Mouse (Mus musculus): ENCODE measurements at regions not wholly inside any gene's neighbourhood (a gene's known extent, or its start where the extent isn't known, plus 50 kb on each side); places are given as distances from the start of the nearest gene placed in this dataset.

GRCm38 (mm10) chr1:152174464-152174863 lies 84.5 kb upstream of the 1700025G04Rik start:
- 91% methylated on average over 4 of the region's 4 CpGs for WGBS
- H3K4me1 ChIP-seq (replicated peaks; ENCODE audit: insufficient read depth, low read length): no peaks in the 10 kb centered on the region

DNA sequence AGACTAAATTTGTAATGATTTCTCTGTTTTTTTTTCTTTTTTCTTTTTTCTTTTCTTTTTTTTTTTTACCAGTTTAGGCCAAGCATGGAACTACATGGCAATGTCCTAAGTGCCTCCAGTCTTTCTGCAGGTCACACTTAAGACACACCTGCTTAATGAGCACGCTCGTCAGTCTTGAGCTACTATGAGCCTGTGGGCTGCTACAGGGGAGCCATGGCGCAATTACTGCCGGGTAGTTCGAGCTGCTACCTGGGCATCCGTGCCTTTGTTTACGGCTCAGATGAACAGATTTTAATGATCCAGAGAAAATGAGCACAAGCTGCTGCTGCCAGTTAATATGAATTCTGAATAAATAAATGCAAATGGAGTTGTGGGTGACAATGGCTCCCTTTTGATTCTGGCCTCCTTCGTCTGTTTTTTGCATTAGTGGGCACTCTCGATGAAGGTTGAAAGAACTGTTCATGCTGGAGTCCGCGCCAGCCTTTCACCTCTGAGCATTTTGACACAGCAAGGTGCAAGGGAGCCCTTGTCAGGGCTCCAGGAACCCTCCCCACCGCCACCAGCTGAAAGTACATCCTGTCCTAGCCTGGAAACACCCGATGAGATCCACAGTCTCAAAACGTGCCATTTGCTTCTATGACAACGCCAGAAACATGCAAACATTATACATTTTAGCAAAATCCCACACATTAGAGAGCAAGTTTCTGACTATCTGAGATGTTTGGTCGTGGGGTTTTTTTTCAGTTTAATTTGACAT lies 81.3 kb upstream of the 1700025G04Rik start:
- no peak for DNase-seq (ENCODE audit: low spot score)
- Histone ChIP-seq H3K9ac (ENCODE audit: low read depth, low read length) (no peak overlapping the region), H3K27me3 (ENCODE audit: insufficient read depth, low read length) (no peaks in the 10 kb centered on the region), H3K4me1 (replicated peaks; ENCODE audit: insufficient read depth, low read length) (no peaks in the 10 kb centered on the region), H3K4me2 (ENCODE audit: low read length) (no peak overlapping the region), H3K36me3 (ENCODE audit: insufficient read depth, low read length) (no peaks in the 10 kb centered on the region), H3K9me3 (replicated peaks; ENCODE audit: low read length) (no peaks in the 10 kb centered on the region), H3K27ac (no peak overlapping the region), H3K4me3 (replicated peaks; ENCODE audit: low read depth, low read length) (no peak overlapping the region)
- ATAC-seq (replicated peaks; ENCODE audit: low FRiP score, low read depth): no peak
- 71% methylated on average over 16 of the region's 16 CpGs for WGBS
- TF ChIP-seq CTCF (IDR thresholded peaks at IDR 0.05; ENCODE audit: low read depth): no peak

More at GRCm38 (mm10) chr1:152174464-152174863, 84.5 kb upstream of the 1700025G04Rik start:
- H3K4me2 ChIP-seq (ENCODE audit: low read length): no peak overlapping the region
- no peak overlapping the region for H3K27ac ChIP-seq
- DNase-seq (ENCODE audit: low spot score): no peak
- no peak for TF ChIP-seq CTCF (IDR thresholded peaks at IDR 0.05; ENCODE audit: low read depth)
- H3K9me3 ChIP-seq (replicated peaks; ENCODE audit: low read length): no peaks in the 10 kb centered on the region
- ATAC-seq (replicated peaks; ENCODE audit: low FRiP score, low read depth): no peak
- H3K36me3 ChIP-seq (ENCODE audit: insufficient read depth, low read length): no peaks in the 10 kb centered on the region
- no peak overlapping the region for H3K9ac ChIP-seq (ENCODE audit: low read depth, low read length)
- no peaks in the 10 kb centered on the region for H3K27me3 ChIP-seq (ENCODE audit: insufficient read depth, low read length)
- no peak overlapping the region for H3K4me3 ChIP-seq (replicated peaks; ENCODE audit: low read depth, low read length)

DNA sequence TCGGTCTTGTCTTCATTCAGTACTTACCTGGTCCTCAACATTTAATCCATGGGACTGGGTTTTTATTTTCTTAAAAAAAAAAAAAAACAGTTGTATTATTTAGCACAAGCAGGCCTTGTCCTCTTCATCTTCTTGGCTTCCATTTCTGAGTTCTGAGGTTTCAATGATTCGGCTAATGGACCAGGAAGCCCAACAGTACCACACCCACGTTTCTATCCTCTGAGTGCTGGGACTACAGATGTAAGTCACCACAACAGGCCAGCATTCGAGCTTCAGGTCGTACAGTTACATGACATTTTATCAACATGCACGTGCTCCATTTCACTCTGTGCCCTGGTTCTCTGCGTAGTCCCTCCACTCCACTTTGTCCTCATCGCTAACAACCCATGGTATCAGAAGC lies 80.7 kb upstream of the 1700025G04Rik start:
- Histone ChIP-seq H3K27me3 (ENCODE audit: insufficient read depth, low read length) (no peaks in the 10 kb centered on the region), H3K4me2 (ENCODE audit: low read length) (no peak overlapping the region), H3K9me3 (replicated peaks; ENCODE audit: low read length) (no peaks in the 10 kb centered on the region), H3K4me3 (replicated peaks; ENCODE audit: low read depth, low read length) (no peak overlapping the region), H3K9ac (ENCODE audit: low read depth, low read length) (no peak overlapping the region), H3K27ac (no peak overlapping the region), H3K36me3 (ENCODE audit: insufficient read depth, low read length) (no peaks in the 10 kb centered on the region), H3K4me1 (replicated peaks; ENCODE audit: insufficient read depth, low read length) (no peaks in the 10 kb centered on the region)
- ATAC-seq (replicated peaks; ENCODE audit: low FRiP score, low read depth) (no peak), DNase-seq (ENCODE audit: low spot score) (no peak)
- 85% methylated on average over 8 of the region's 8 CpGs for WGBS
- TF ChIP-seq CTCF (IDR thresholded peaks at IDR 0.05; ENCODE audit: low read depth): no peak

DNA sequence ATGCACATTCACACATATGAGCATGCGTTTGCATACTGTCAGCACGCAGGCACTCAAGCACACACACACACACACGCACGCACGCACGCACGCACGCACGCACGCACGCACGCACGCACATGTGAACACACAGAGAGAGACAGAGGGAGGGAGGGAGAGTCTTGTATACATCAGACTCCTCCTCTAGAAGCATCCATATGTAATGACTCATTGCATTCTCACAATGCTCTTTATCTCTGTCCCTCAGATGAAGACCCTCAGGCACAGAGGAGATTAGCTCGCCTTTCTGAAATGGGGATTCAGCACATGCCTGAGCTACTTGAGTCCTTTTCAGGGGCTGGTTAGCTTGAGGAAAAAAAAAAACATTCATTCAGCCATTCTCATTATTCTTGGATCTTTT lies 79.6 kb upstream of the 1700025G04Rik start:
- Histone ChIP-seq H3K9ac (ENCODE audit: low read depth, low read length) (no peak overlapping the region), H3K4me3 (replicated peaks; ENCODE audit: low read depth, low read length) (no peak overlapping the region), H3K27me3 (ENCODE audit: insufficient read depth, low read length) (no peaks in the 10 kb centered on the region), H3K27ac (no peak overlapping the region), H3K36me3 (ENCODE audit: insufficient read depth, low read length) (no peaks in the 10 kb centered on the region), H3K9me3 (replicated peaks; ENCODE audit: low read length) (no peaks in the 10 kb centered on the region), H3K4me2 (ENCODE audit: low read length) (no peak overlapping the region), H3K4me1 (replicated peaks; ENCODE audit: insufficient read depth, low read length) (no peaks in the 10 kb centered on the region)
- DNase-seq (ENCODE audit: low spot score) (no peak), ATAC-seq (replicated peaks; ENCODE audit: low FRiP score, low read depth) (no peak)
- 92% methylated on average over 14 of the region's 14 CpGs for WGBS
- no peak for TF ChIP-seq CTCF (IDR thresholded peaks at IDR 0.05; ENCODE audit: low read depth)

DNA sequence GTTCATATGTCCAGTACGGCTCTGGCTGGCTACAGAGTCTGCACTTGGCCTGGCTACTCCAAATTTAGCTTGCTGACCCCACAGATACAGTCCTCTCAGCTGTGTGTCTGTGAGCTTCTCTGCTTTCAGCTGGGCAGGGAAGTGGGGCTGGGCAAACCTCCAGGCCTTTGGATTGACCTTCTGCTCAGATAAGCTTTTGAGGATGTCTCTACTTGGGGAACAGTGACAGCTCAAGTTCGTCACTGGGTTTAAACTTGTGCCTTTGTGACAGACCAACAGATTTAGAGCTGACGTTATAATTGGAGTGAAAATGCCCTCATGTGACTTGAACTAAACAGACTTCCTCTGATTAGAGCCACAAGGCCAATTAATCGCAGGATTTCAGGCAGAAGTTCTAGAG lies 78.4 kb upstream of the 1700025G04Rik start:
- Histone ChIP-seq H3K27me3 (ENCODE audit: insufficient read depth, low read length) (no peaks in the 10 kb centered on the region), H3K36me3 (ENCODE audit: insufficient read depth, low read length) (no peaks in the 10 kb centered on the region), H3K9me3 (replicated peaks; ENCODE audit: low read length) (no peaks in the 10 kb centered on the region), H3K4me2 (ENCODE audit: low read length) (no peak overlapping the region), H3K9ac (ENCODE audit: low read depth, low read length) (no peak overlapping the region), H3K4me1 (replicated peaks; ENCODE audit: insufficient read depth, low read length) (no peaks in the 10 kb centered on the region), H3K4me3 (replicated peaks; ENCODE audit: low read depth, low read length) (no peak overlapping the region), H3K27ac (no peak overlapping the region)
- DNase-seq (ENCODE audit: low spot score): peak; percentile 9
- no peak for TF ChIP-seq CTCF (IDR thresholded peaks at IDR 0.05; ENCODE audit: low read depth)
- 67% methylated on average over 4 of the region's 4 CpGs for WGBS
- no peak for ATAC-seq (replicated peaks; ENCODE audit: low FRiP score, low read depth)

DNA sequence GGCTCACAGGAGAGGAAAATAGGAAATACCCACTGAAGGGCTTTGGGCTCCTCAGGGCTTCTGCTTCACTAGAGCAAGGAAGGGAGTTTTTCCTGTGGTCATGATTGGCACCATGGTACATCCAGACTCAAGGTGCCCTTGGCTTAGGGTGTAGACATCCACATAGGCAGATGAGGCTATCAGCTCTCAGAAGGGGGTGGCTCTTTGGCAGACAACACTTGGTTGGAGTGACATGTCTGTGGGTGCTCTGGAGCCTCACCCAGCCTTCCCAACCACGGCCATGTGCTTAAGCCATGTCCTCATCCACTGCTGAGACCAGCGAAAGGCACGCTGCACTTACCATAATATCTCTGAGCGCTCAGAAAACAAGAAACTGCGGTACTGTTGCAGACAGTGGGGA lies 77.8 kb upstream of the 1700025G04Rik start:
- no peak for ATAC-seq (replicated peaks; ENCODE audit: low FRiP score, low read depth)
- no peak for DNase-seq (ENCODE audit: low spot score)
- Histone ChIP-seq H3K4me3 (replicated peaks; ENCODE audit: low read depth, low read length) (no peak overlapping the region), H3K27ac (no peak overlapping the region), H3K36me3 (ENCODE audit: insufficient read depth, low read length) (no peaks in the 10 kb centered on the region), H3K9ac (ENCODE audit: low read depth, low read length) (no peak overlapping the region), H3K27me3 (ENCODE audit: insufficient read depth, low read length) (no peaks in the 10 kb centered on the region), H3K9me3 (replicated peaks; ENCODE audit: low read length) (no peaks in the 10 kb centered on the region), H3K4me1 (replicated peaks; ENCODE audit: insufficient read depth, low read length) (no peaks in the 10 kb centered on the region), H3K4me2 (ENCODE audit: low read length) (no peak overlapping the region)
- 90% methylated on average over 5 of the region's 5 CpGs for WGBS
- TF ChIP-seq CTCF (IDR thresholded peaks at IDR 0.05; ENCODE audit: low read depth): no peak

- H3K4me2 ChIP-seq (ENCODE audit: low read length): no peak overlapping the region
- WGBS: 73% methylated on average over 5 of the region's 5 CpGs
- no peak overlapping the region for H3K27ac ChIP-seq
- no peak for ATAC-seq (replicated peaks; ENCODE audit: low FRiP score, low read depth)
- no peaks in the 10 kb centered on the region for H3K36me3 ChIP-seq (ENCODE audit: insufficient read depth, low read length)
- H3K9ac ChIP-seq (ENCODE audit: low read depth, low read length): no peak overlapping the region
- H3K4me3 ChIP-seq (replicated peaks; ENCODE audit: low read depth, low read length): no peak overlapping the region
- H3K4me1 ChIP-seq (replicated peaks; ENCODE audit: insufficient read depth, low read length): no peaks in the 10 kb centered on the region
- no peak for TF ChIP-seq CTCF (IDR thresholded peaks at IDR 0.05; ENCODE audit: low read depth)
- H3K9me3 ChIP-seq (replicated peaks; ENCODE audit: low read length): no peaks in the 10 kb centered on the region
- DNase-seq (ENCODE audit: low spot score): no peak
- no peaks in the 10 kb centered on the region for H3K27me3 ChIP-seq (ENCODE audit: insufficient read depth, low read length)
Observed at GRCm38 (mm10) chr1:152165490-152165905, 75.6 kb upstream of the 1700025G04Rik start.
